Mouse (Mus musculus) ES-E14 (cell line): Measurements from ENCODE around the gene L3mbtl3. TPM values are rescaled to one million over a fixed set of nuclear protein-coding genes. Genes with fewer than 3 reads are reported as not detected.

Source experiments
- DNase-seq: peaks from one replicate; pipeline ENCODE4 v3.0.0-alpha.2; 2013; ENCODE audit warnings: low read depth, low spot score
- H3K27ac ChIP-seq: 2 replicates; pipeline ENCODE4 v1.5.1; 2012; ENCODE audit warnings: low read depth, mild to moderate bottlenecking, low read length, moderate library complexity, mixed read lengths; ENCODE audit not compliant: poor library complexity, insufficient read depth, severe bottlenecking
- H3K36me3 ChIP-seq: 2 replicates; pipeline ENCODE4 v1.6.1; 2012; ENCODE audit warnings: mild to moderate bottlenecking, low read length, moderate library complexity, mixed read lengths; ENCODE audit not compliant: control insufficient read depth, poor library complexity, insufficient read depth, severe bottlenecking
- H3K4me1 ChIP-seq, 2 experiments: fragments of 150-350 bp in 1 of 2; sonication (generic) in 1 of 2; 2 replicates each; pipeline ENCODE4 v1.6.1; 2012; ENCODE audit warnings: low read length in 2 of 2, mild to moderate bottlenecking in 1 of 2, mixed read lengths in 1 of 2; ENCODE audit not compliant: control insufficient read depth in 2 of 2, insufficient read depth in 2 of 2, poor library complexity in 1 of 2
- H3K4me3 ChIP-seq, 2 experiments: fragments of 150-350 bp in 1 of 2; sonication (generic) in 1 of 2; 2 replicates each; pipeline ENCODE4 v1.5.1; 2012; ENCODE audit warnings: low read length in 2 of 2, low read depth in 1 of 2, mild to moderate bottlenecking in 1 of 2, mixed read lengths in 1 of 2; ENCODE audit not compliant: insufficient read depth in 1 of 2, poor library complexity in 1 of 2, severe bottlenecking in 1 of 2
- H3K9ac ChIP-seq: 2 replicates; pipeline ENCODE4 v1.6.1; 2012; ENCODE audit warnings: low read depth, mild to moderate bottlenecking, low read length, mixed read lengths; ENCODE audit not compliant: poor library complexity, insufficient read depth, severe bottlenecking
- H3K9me3 ChIP-seq: fragments of 150-350 bp; sonication (generic); 2 replicates; pipeline ENCODE4 v1.6.1; 2012; ENCODE audit warnings: low read depth, mild to moderate bottlenecking, low read length; ENCODE audit not compliant: control insufficient read depth, insufficient read depth
- CHD2 ChIP-seq: IDR thresholded peaks from 2 replicates; pipeline ENCODE4 v1.6.1; 2014; ENCODE audit warnings: mild to moderate bottlenecking, low read depth, low read length, inconsistent platforms
- HCFC1 ChIP-seq: IDR thresholded peaks from 2 replicates; pipeline ENCODE4 v1.6.1; 2012; ENCODE audit warnings: low read length, inconsistent platforms, borderline replicate concordance; ENCODE audit not compliant: insufficient read depth
- MAFK ChIP-seq: IDR thresholded peaks from 2 replicates; pipeline ENCODE4 v1.6.1; 2014; ENCODE audit warnings: mild to moderate bottlenecking, low read depth, low read length, inconsistent platforms; ENCODE audit not compliant: insufficient read depth
- ZC3H11A ChIP-seq: IDR thresholded peaks from 2 replicates; pipeline ENCODE4 v1.6.1; 2012; ENCODE audit warnings: low read depth, mild to moderate bottlenecking, inconsistent platforms, low read length, borderline replicate concordance
- ZNF384 ChIP-seq: IDR thresholded peaks from 2 replicates; pipeline ENCODE4 v1.6.1; 2012; ENCODE audit warnings: low read depth, low read length, inconsistent platforms
- in situ Hi-C, 2 experiments: fragments of 600-800 bp; cut with MboI; formaldehyde crosslinking; loops; one replicate each; pipeline ENCODE4 v1.15.1; 2025; ENCODE audit warnings: low sequenced_read_pairs in 2 of 2, inconsistent platforms in 1 of 2; ENCODE audit not compliant: unreplicated experiment in 2 of 2
- total RNA-seq: library from RNA; depleted of rRNA; stranded (reverse); fragments of 300-350 nt; gene quantifications from 2 replicates; pipeline ENCODE4 v1.2.3, GENCODE M21; 2012

L3mbtl3 gene
- total RNA-seq, 1 experiment, result 6.0 TPM

DNA sequence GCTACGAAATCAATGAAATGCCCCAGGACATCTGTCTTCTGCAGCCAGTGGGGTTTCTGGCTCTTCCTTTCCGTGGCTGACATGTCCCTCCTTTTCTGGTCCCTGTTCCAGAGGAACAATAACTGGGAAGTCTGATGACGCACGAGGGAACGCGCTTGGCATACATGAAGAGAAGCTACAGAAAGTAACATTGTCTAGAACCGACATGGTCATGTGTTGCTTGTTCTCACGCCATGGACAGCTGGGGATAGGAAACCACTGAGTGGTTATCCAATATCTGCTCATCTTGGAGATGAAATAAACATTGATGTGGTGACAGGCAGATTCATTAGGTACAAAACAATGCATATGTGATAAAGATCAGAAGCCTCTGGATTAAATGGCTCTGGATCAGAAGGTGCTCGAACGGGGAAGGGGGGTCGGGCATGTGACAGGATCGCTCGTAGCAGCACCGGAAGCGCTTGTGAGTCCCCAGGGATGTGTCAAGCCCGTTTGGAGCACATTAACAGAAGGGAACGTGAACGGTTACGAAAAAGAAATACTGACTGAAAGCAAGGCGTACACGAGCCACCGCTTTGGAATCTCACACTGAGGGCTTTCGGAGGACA is 37.8 kb downstream of the L3mbtl3 start:
- in situ Hi-C loops, result no loop called here
- Histone ChIP-seq H3K9me3 (no peaks in the 10 kb centered on the region), H3K27ac (no peak overlapping the region), H3K36me3 (no peaks in the 10 kb centered on the region; the same call in 1 of the 2 replicates), H3K4me1 (peaks cover 0 to 6% of the 10 kb centered on the region in 2 experiments; a peak in 2 of 4 replicates), H3K4me3 (no peak overlapping the region), H3K9ac (no peak overlapping the region)
- no peak for TF ChIP-seq CHD2
- TF ChIP-seq MAFK, result no peak
- no peak for TF ChIP-seq ZNF384
- no peak for TF ChIP-seq ZC3H11A
- TF ChIP-seq HCFC1, result no peak
- DNase-seq, result no peak

DNA sequence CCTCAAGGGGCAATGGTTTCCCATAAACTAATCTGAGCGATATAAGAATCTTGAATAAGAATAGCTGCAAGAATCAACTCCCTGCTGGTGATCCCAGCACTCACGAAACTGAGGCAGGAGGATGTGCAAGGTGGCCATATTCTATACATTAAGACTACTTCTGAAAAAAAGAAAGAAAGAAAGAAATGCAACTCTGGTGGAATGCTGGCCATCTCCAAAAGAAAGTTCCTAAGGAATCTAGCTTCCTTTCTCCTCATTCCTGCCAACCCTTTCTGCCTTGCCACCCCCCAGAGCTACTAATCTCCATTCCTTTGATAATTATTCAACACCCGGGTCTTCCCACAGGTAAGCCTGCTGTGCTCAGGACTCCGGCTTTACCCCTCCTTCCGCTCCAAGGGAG is 41.8 kb downstream of the L3mbtl3 start:
- TF ChIP-seq CHD2, result no peak
- no peak for TF ChIP-seq ZC3H11A
- TF ChIP-seq ZNF384, result no peak
- TF ChIP-seq MAFK, result no peak
- no peak for TF ChIP-seq HCFC1
- Histone ChIP-seq H3K36me3 (no peaks in the 10 kb centered on the region; the same call in 1 of the 2 replicates), H3K9me3 (no peaks in the 10 kb centered on the region), H3K4me3 (no peak overlapping the region), H3K27ac (no peak overlapping the region; the same call in 1 of the 2 replicates), H3K4me1 (peaks cover 0 to 9% of the 10 kb centered on the region in 2 experiments; a peak in 3 of 4 replicates), H3K9ac (no peak overlapping the region)
- in situ Hi-C loops, result no loop called here
- no peak for DNase-seq

DNA sequence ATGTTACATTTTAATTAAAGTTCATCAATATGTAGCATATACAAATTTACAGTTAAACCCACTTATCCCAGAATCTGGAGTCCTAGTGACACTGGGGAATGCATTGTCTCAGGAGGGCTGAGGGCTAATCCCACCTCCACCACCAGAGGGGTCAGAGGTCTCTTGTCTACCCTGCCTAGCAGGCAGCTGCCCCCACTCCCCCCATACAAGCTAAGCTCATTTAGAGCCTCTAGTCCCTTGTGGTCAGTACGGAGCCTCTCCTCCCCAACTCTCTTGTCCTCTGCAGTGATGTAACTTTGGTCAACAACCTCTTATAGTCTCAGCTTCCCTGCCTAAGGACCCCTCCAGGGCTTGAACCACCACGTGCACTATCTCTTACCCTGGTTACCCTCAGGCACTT is 43.0 kb downstream of the L3mbtl3 start:
- peaks cover 0 to 9% of the 10 kb centered on the region in 2 experiments; a peak in 3 of 4 replicates for H3K4me1 ChIP-seq
- no peak for DNase-seq

DNA sequence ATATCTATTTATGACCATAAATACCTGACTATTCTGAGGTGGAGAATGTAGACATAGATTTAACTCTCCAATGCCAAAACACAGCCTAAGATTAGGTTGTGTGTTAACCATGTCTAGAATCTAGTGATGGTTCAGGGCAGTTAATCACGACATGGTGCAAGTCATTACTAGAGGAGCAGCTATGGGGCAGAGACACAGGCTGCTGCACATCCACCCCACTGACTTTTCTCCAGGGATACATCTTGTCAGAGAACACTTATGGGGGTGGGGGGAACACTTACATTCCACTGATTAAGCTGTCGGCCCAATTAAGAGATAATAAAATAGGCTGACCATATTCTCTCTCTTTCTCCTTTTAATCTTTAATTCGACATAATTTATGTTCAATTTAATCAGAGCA is 46.9 kb downstream of the L3mbtl3 start:
- H3K9me3 ChIP-seq, result no peaks in the 10 kb centered on the region
- no peak for DNase-seq
- no peak overlapping the region for H3K27ac ChIP-seq
- no peak overlapping the region for H3K4me3 ChIP-seq
- TF ChIP-seq ZNF384 (no peak), ZC3H11A (no peak), MAFK (no peak), HCFC1 (no peak), CHD2 (no peak)
- peaks cover 0 to 3% of the 10 kb centered on the region in 2 experiments; a peak in 2 of 4 replicates for H3K4me1 ChIP-seq
- in situ Hi-C loops, result no loop called here
- H3K36me3 ChIP-seq, result no peaks in the 10 kb centered on the region
- H3K9ac ChIP-seq, result no peak overlapping the region

More for the DNA sequence above, 43.0 kb downstream of the L3mbtl3 start:
- no peak overlapping the region for H3K27ac ChIP-seq
- no peaks in the 10 kb centered on the region; the same call in 1 of the 2 replicates for H3K36me3 ChIP-seq
- TF ChIP-seq MAFK (no peak), CHD2 (no peak), ZNF384 (no peak), ZC3H11A (no peak), HCFC1 (no peak)
- H3K9me3 ChIP-seq, result no peaks in the 10 kb centered on the region
- in situ Hi-C loops, result no loop called here
- no peak overlapping the region for H3K9ac ChIP-seq
- H3K4me3 ChIP-seq, result no peak overlapping the region
